Mouse (Mus musculus) intestine, embryonic 16.5 days (tissue): ENCODE data around the gene Mocs2. TPM values are rescaled to one million over a fixed set of nuclear protein-coding genes. Genes with fewer than 3 reads are reported as not detected.

Experiments used
- ATAC-seq: fragments of 200-750 bp; cut with Nextera tagmentation; 2 replicates; pipeline ENCODE4 v1.8.0; 2017; ENCODE audit warnings: moderate TSS enrichment, moderate library complexity
- H3K27ac ChIP-seq: fragments of 300-500 bp; sonication (generic); 2 replicates; pipeline ENCODE4 v1.5.1; 2014; ENCODE audit warnings: mild to moderate bottlenecking, low read length
- H3K27me3 ChIP-seq: fragments of 300-500 bp; sonication (generic); replicated peaks from 2 replicates; pipeline ENCODE4 v1.6.1; 2014; ENCODE audit warnings: low read length, control low read depth, mixed read lengths; ENCODE audit not compliant: control insufficient read depth, insufficient read depth
- H3K36me3 ChIP-seq: fragments of 300-500 bp; sonication (generic); 2 replicates; pipeline ENCODE4 v1.6.1; 2014; ENCODE audit warnings: low read length, control low read depth; ENCODE audit not compliant: control insufficient read depth, insufficient read depth
- H3K4me1 ChIP-seq: fragments of 300-500 bp; sonication (generic); 2 replicates; pipeline ENCODE4 v1.6.1; 2014; ENCODE audit warnings: low read length, control low read depth, mixed read lengths; ENCODE audit not compliant: control insufficient read depth, insufficient read depth
- H3K4me2 ChIP-seq: fragments of 300-500 bp; sonication (generic); 2 replicates; pipeline ENCODE4 v1.6.1; 2014; ENCODE audit warnings: low read depth, low read length, control low read depth
- H3K4me3 ChIP-seq: fragments of 300-500 bp; sonication (generic); 2 replicates; pipeline ENCODE4 v1.5.1; 2014; ENCODE audit warnings: mild to moderate bottlenecking, low read length
- H3K9ac ChIP-seq: fragments of 300-500 bp; sonication (generic); 2 replicates; pipeline ENCODE4 v1.6.1; 2014; ENCODE audit warnings: low read depth, low read length
- H3K9me3 ChIP-seq: fragments of 300-500 bp; sonication (generic); 2 replicates; pipeline ENCODE4 v1.6.1; 2016; ENCODE audit warnings: low read length, control low read depth; ENCODE audit not compliant: control insufficient read depth
- WGBS: fragments of 180-500 bp; shearing (Covaris S2); extraction: QIAGEN DNeasy Blood & Tissue Kit; methylation state at CpG from one replicate; pipeline ENCODE4 v1.1.7; 2014; 5-methylcytosine and 5-hydroxymethylcytosine counted together
- polyA plus RNA-seq: library from polyadenylated mRNA; unstranded; fragments of >200 nt; fragmentation: Nextera tagmentation; extraction: Ambion mirVana; gene quantifications from 2 replicates; pipeline ENCODE4 v1.2.1, GENCODE M21; 2015

The Mocs2 gene
- 111 and 114 TPM in 2 replicates for polyA plus RNA-seq

GRCm38 (mm10) chr13:114817751-114818360 lies at the start of gene Mocs2:
Gene Mocs2 (plus strand): TSS chr13:114818236.
- WGBS = 1% methylated on average over 39 of the region's 39 CpGs
- Histone ChIP-seq H3K9me3 (no peaks in the 10 kb centered on the region), H3K27me3 (no peaks in the 10 kb centered on the region), H3K4me2 (peak within 1 kb of the TSS; percentile 73), H3K4me1 (peaks cover 5% of the 10 kb centered on the region), H3K36me3 (no peaks in the 10 kb centered on the region), H3K9ac (peak within 1 kb of the TSS; percentile 76), H3K27ac (peak within 1 kb of the TSS; percentile 72), H3K4me3 (peak within 1 kb of the TSS; percentile 83)
- ATAC-seq = peak; percentile 99

GRCm38 (mm10) chr13:114791511-114791910 lies 26.5 kb upstream of the Mocs2 start:
- H3K4me1 ChIP-seq = no peaks in the 10 kb centered on the region
- no peaks in the 10 kb centered on the region for H3K36me3 ChIP-seq
- H3K4me3 ChIP-seq = no peak overlapping the region
- H3K27ac ChIP-seq = no peak overlapping the region
- no peak overlapping the region for H3K9ac ChIP-seq
- ATAC-seq = no peak
- H3K27me3 ChIP-seq = no peaks in the 10 kb centered on the region
- no peak overlapping the region for H3K4me2 ChIP-seq
- no peaks in the 10 kb centered on the region for H3K9me3 ChIP-seq
- WGBS = 83% methylated on average over 1 of the region's 1 CpGs

GRCm38 (mm10) chr13:114793250-114794030 lies 24.6 kb upstream of the Mocs2 start:
- no peaks in the 10 kb centered on the region for H3K27me3 ChIP-seq
- H3K9me3 ChIP-seq = no peaks in the 10 kb centered on the region
- no peak overlapping the region for H3K9ac ChIP-seq
- ATAC-seq = 0 out of 2 replicates have a peak, but pooled peaks have one; percentile 21
- H3K36me3 ChIP-seq = no peaks in the 10 kb centered on the region
- no peak overlapping the region for H3K27ac ChIP-seq
- H3K4me3 ChIP-seq = no peak overlapping the region
- no peaks in the 10 kb centered on the region for H3K4me1 ChIP-seq
- 41% methylated on average over 6 of the region's 6 CpGs for WGBS
- no peak overlapping the region for H3K4me2 ChIP-seq

GRCm38 (mm10) chr13:114801857-114802256 lies 16.2 kb upstream of the Mocs2 start:
- Histone ChIP-seq H3K9me3 (no peaks in the 10 kb centered on the region), H3K36me3 (no peaks in the 10 kb centered on the region), H3K27ac (no peak overlapping the region; the same call in 1 of the 2 replicates), H3K9ac (no peak overlapping the region), H3K4me2 (no peak overlapping the region), H3K27me3 (no peaks in the 10 kb centered on the region), H3K4me3 (no peak overlapping the region), H3K4me1 (peaks cover 4% of the 10 kb centered on the region; the same call in 1 of the 2 replicates)
- WGBS = 78% methylated on average over 3 of the region's 3 CpGs
- ATAC-seq = peak; percentile 47

GRCm38 (mm10) chr13:114802971-114803370 lies 15.1 kb upstream of the Mocs2 start:
- peak overlapping the region; percentile 69 for H3K27ac ChIP-seq
- no peaks in the 10 kb centered on the region for H3K36me3 ChIP-seq
- H3K9ac ChIP-seq = no peak overlapping the region
- peak; percentile 96 for ATAC-seq
- no peak overlapping the region for H3K4me3 ChIP-seq
- 63% methylated on average over 2 of the region's 2 CpGs for WGBS
- no peaks in the 10 kb centered on the region for H3K27me3 ChIP-seq
- peak overlapping the region; percentile 4; the same call in 1 of the 2 replicates for H3K4me2 ChIP-seq
- no peaks in the 10 kb centered on the region for H3K9me3 ChIP-seq
- H3K4me1 ChIP-seq = peaks cover 4% of the 10 kb centered on the region; the same call in 1 of the 2 replicates

- no peak overlapping the region for H3K4me2 ChIP-seq
- H3K27me3 ChIP-seq = no peaks in the 10 kb centered on the region
- H3K9me3 ChIP-seq = no peaks in the 10 kb centered on the region
- no peak overlapping the region for H3K27ac ChIP-seq
- H3K9ac ChIP-seq = no peak overlapping the region
- WGBS = 62% methylated on average over 5 of the region's 5 CpGs
- no peak overlapping the region for H3K4me3 ChIP-seq
- ATAC-seq = peak; percentile 84
- H3K4me1 ChIP-seq = no peaks in the 10 kb centered on the region
- no peaks in the 10 kb centered on the region for H3K36me3 ChIP-seq
Observed at GRCm38 (mm10) chr13:114809624-114810210, 8.3 kb upstream of the Mocs2 start.

GRCm38 (mm10) chr13:114818513-114818912 lies 477 bp downstream of the Mocs2 start:
- ATAC-seq = peak; percentile 81
- 17% methylated on average over 9 of the region's 9 CpGs for WGBS
- H3K27me3 ChIP-seq = no peaks in the 10 kb centered on the region
- peak overlapping the region; percentile 76 for H3K9ac ChIP-seq
- H3K27ac ChIP-seq = peak overlapping the region; percentile 72
- H3K36me3 ChIP-seq = no peaks in the 10 kb centered on the region
- no peaks in the 10 kb centered on the region for H3K9me3 ChIP-seq
- peaks cover 8% of the 10 kb centered on the region for H3K4me1 ChIP-seq
- peak overlapping the region; percentile 73 for H3K4me2 ChIP-seq
- peak overlapping the region; percentile 83 for H3K4me3 ChIP-seq

GRCm38 (mm10) chr13:114822871-114823270 lies 4.8 kb downstream of the Mocs2 start:
- H3K9me3 ChIP-seq = no peaks in the 10 kb centered on the region

GRCm38 (mm10) chr13:114825377-114825855 lies 7.4 kb downstream of the Mocs2 start:
- H3K27me3 ChIP-seq = no peaks in the 10 kb centered on the region
- no peak overlapping the region for H3K27ac ChIP-seq
- H3K4me3 ChIP-seq = no peak overlapping the region
- 96% methylated on average over 6 of the region's 6 CpGs for WGBS
- peaks cover 6% of the 10 kb centered on the region; the same call in 1 of the 2 replicates for H3K4me1 ChIP-seq
- no peaks in the 10 kb centered on the region for H3K9me3 ChIP-seq
- peaks cover 5% of the 10 kb centered on the region; the same call in 1 of the 2 replicates for H3K36me3 ChIP-seq
- no peak overlapping the region for H3K9ac ChIP-seq
- ATAC-seq = no peak
- no peak overlapping the region for H3K4me2 ChIP-seq

More at GRCm38 (mm10) chr13:114822871-114823270, 4.8 kb downstream of the Mocs2 start:
- Histone ChIP-seq H3K36me3 (peaks cover 4% of the 10 kb centered on the region; the same call in 1 of the 2 replicates), H3K4me1 (peaks cover 11% of the 10 kb centered on the region), H3K9ac (no peak overlapping the region), H3K4me2 (no peak overlapping the region), H3K27ac (no peak overlapping the region; the same call in 1 of the 2 replicates), H3K27me3 (no peaks in the 10 kb centered on the region), H3K4me3 (no peak overlapping the region)
- ATAC-seq = peak; percentile 74
- WGBS = 61% methylated on average over 2 of the region's 2 CpGs
